Mouse (Mus musculus) G1E-ER4 (cell line): ENCODE data around the gene Vsig10. TPM values are rescaled to one million over a fixed set of nuclear protein-coding genes. Genes with fewer than 3 reads are reported as not detected.

Source experiments
- GATA1 ChIP-seq: IDR thresholded peaks from one replicate; pipeline ENCODE4 v1.8.0; 2012; ENCODE audit warnings: low read length, inconsistent platforms
- polyA plus RNA-seq: library from polyadenylated mRNA; stranded (reverse); fragments of >175 nt; gene quantifications from 2 replicates; pipeline ENCODE4 v1.2.3, GENCODE M21; 2012

The Vsig10 gene
- polyA plus RNA-seq, 1 experiment: 0.04 TPM

GRCm38 (mm10) chr5:117388296-117388751, 69.4 kb downstream of the Vsig10 start:
- TF ChIP-seq GATA1: no peak

GRCm38 (mm10) chr5:117388877-117389276, 70.0 kb downstream of the Vsig10 start, which contains the start of gene Rfc5:
Gene Rfc5 (minus strand): TSS chr5:117389047.
- no peak for TF ChIP-seq GATA1

- no peak for TF ChIP-seq GATA1
Measured at GRCm38 (mm10) chr5:117390895-117391294, 72.0 kb downstream of the Vsig10 start.

GRCm38 (mm10) chr5:117395834-117396233, 77.0 kb downstream of the Vsig10 start:
- TF ChIP-seq GATA1: no peak

GRCm38 (mm10) chr5:117396596-117397014, 77.7 kb downstream of the Vsig10 start:
- TF ChIP-seq GATA1: no peak

- no peak for TF ChIP-seq GATA1
Measured at GRCm38 (mm10) chr5:117397371-117397770, 78.5 kb downstream of the Vsig10 start.

- no peak for TF ChIP-seq GATA1
Measured at GRCm38 (mm10) chr5:117398007-117398550, 79.2 kb downstream of the Vsig10 start.

- no peak for TF ChIP-seq GATA1
Measured at GRCm38 (mm10) chr5:117399281-117399680, 80.4 kb downstream of the Vsig10 start.

GRCm38 (mm10) chr5:117403609-117404008, 84.7 kb downstream of the Vsig10 start:
- no peak for TF ChIP-seq GATA1

Other genes with a start within 250 kb of the Vsig10 start
- gene Suds3, start 203.0 kb upstream of the Vsig10 start, polyA plus RNA-seq: 60.4 and 65.2 TPM in 2 replicates
- gene Taok3, start 199.0 kb upstream of the Vsig10 start, polyA plus RNA-seq: 59.0 and 66.5 TPM in 2 replicates
- 1,402 and 2,219 TPM in 2 replicates for gene Pebp1, start 31.5 kb upstream of the Vsig10 start, polyA plus RNA-seq
- gene Wsb2, start 38.2 kb downstream of the Vsig10 start, polyA plus RNA-seq: 46.9 and 58.1 TPM in 2 replicates
- gene Rfc5, start 70.0 kb downstream of the Vsig10 start, polyA plus RNA-seq: 162 and 185 TPM in 2 replicates
- not detected in 2 replicates for gene Ksr2, start 94.9 kb downstream of the Vsig10 start, polyA plus RNA-seq